Mouse (Mus musculus) embryonic fibroblast, embryonic 13.5 days (primary cell): ENCODE measurements at regions not wholly inside any gene's neighbourhood (a gene's known extent, or its start where the extent isn't known, plus 50 kb on each side); places are given as distances from the start of the nearest gene placed in this dataset.

ENCODE experiments used
- H3K27ac ChIP-seq: 2 replicates; pipeline ENCODE4 v1.5.1; 2012; ENCODE audit warnings: low read length, control low read depth, inconsistent platforms; ENCODE audit not compliant: insufficient read depth
- H3K4me1 ChIP-seq: 2 replicates; pipeline ENCODE4 v1.6.1; 2011; ENCODE audit warnings: low read length; ENCODE audit not compliant: control insufficient read depth, insufficient read depth
- H3K4me3 ChIP-seq: 2 replicates; pipeline ENCODE4 v1.5.1; 2011; ENCODE audit warnings: mild to moderate bottlenecking, control low read depth, low read length; ENCODE audit not compliant: insufficient read depth
- CTCF ChIP-seq: IDR thresholded peaks from 2 replicates; pipeline ENCODE4 v1.5.1; 2011; ENCODE audit warnings: mild to moderate bottlenecking, control low read depth, low read length, moderate library complexity, borderline replicate concordance; ENCODE audit not compliant: insufficient read depth
- POLR2A ChIP-seq: IDR thresholded peaks from 2 replicates; pipeline ENCODE4 v1.6.1; 2011; ENCODE audit warnings: low read depth, mild to moderate bottlenecking, control low read depth, low read length, moderate library complexity

- H3K4me3 ChIP-seq = no peak overlapping the region
- TF ChIP-seq POLR2A (no peak), CTCF (no peak)
- no peak overlapping the region for H3K27ac ChIP-seq
- H3K4me1 ChIP-seq = no peaks in the 10 kb centered on the region; the same call in 1 of the 2 replicates
Observed at GRCm38 (mm10) chr5:75829850-75830625, 148.2 kb downstream of the Kdr start.

GRCm38 (mm10) chr5:75828332-75828731 is 149.9 kb downstream of the Kdr start:
- TF ChIP-seq CTCF = no peak
- no peak overlapping the region for H3K4me3 ChIP-seq
- H3K4me1 ChIP-seq = no peaks in the 10 kb centered on the region; the same call in 1 of the 2 replicates
- H3K27ac ChIP-seq = no peak overlapping the region

GRCm38 (mm10) chr5:75826283-75827098 is 151.8 kb downstream of the Kdr start:
- TF ChIP-seq POLR2A = no peak
- no peak for TF ChIP-seq CTCF
- Histone ChIP-seq H3K4me1 (no peaks in the 10 kb centered on the region; the same call in 1 of the 2 replicates), H3K27ac (no peak overlapping the region)

GRCm38 (mm10) chr5:75825576-75825975 is 152.7 kb downstream of the Kdr start:
- H3K4me3 ChIP-seq = no peak overlapping the region
- no peak for TF ChIP-seq POLR2A
- TF ChIP-seq CTCF = no peak

More at GRCm38 (mm10) chr5:75826283-75827098, 151.8 kb downstream of the Kdr start:
- H3K4me3 ChIP-seq = no peak overlapping the region

GRCm38 (mm10) chr5:75824660-75825059 is 153.6 kb downstream of the Kdr start:
- Histone ChIP-seq H3K4me1 (no peaks in the 10 kb centered on the region; the same call in 1 of the 2 replicates), H3K4me3 (no peak overlapping the region), H3K27ac (no peak overlapping the region)
- no peak for TF ChIP-seq CTCF
- TF ChIP-seq POLR2A = no peak

More at GRCm38 (mm10) chr5:75825576-75825975, 152.7 kb downstream of the Kdr start:
- Histone ChIP-seq H3K27ac (no peak overlapping the region), H3K4me1 (no peaks in the 10 kb centered on the region; the same call in 1 of the 2 replicates)

GRCm38 (mm10) chr5:75823646-75824045 is 154.6 kb downstream of the Kdr start:
- H3K27ac ChIP-seq = no peak overlapping the region
- H3K4me1 ChIP-seq = no peaks in the 10 kb centered on the region; the same call in 1 of the 2 replicates
- TF ChIP-seq POLR2A = no peak
- no peak for TF ChIP-seq CTCF
- H3K4me3 ChIP-seq = no peak overlapping the region

- Histone ChIP-seq H3K4me1 (no peaks in the 10 kb centered on the region), H3K4me3 (no peak overlapping the region), H3K27ac (no peak overlapping the region)
- TF ChIP-seq POLR2A = no peak
- no peak for TF ChIP-seq CTCF
Observed at GRCm38 (mm10) chr5:75817396-75817795, 160.9 kb downstream of the Kdr start.

GRCm38 (mm10) chr5:75814393-75814984 is 163.8 kb downstream of the Kdr start:
- TF ChIP-seq CTCF (no peak), POLR2A (no peak)
- H3K4me1 ChIP-seq = no peaks in the 10 kb centered on the region
- no peak overlapping the region for H3K4me3 ChIP-seq
- no peak overlapping the region for H3K27ac ChIP-seq

GRCm38 (mm10) chr5:75812686-75813085 is 165.6 kb downstream of the Kdr start:
- Histone ChIP-seq H3K27ac (no peak overlapping the region), H3K4me3 (no peak overlapping the region), H3K4me1 (no peaks in the 10 kb centered on the region)
- no peak for TF ChIP-seq CTCF
- TF ChIP-seq POLR2A = no peak
